Mouse (Mus musculus) mature B cell (primary cell): ENCODE results near the gene Trio.

Experiments used
- in situ Hi-C: fragments of 300-500 bp; cut with MboI; formaldehyde crosslinking; loops from 2 replicates; pipeline ENCODE4 v1.14.3; 2019

The Trio gene

DNA sequence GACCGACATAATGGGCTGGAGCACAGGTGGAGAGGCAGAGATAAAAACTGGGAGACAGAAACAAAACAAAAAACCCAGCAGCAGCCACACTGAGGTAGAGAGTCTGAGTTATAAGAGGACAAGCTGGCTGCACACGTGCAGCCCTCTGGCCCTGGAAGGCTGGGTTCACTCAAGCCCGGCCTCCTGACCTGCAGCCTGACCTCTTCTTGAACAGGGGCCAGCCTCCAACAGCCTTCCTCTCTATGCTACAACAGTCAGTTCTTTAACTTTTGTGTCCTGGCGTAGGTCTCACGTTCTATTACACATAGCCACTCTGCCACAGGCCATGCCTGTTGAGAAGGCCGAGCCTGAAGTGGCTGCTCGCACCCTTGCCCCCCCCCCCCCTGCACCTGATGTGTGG lies 147.8 kb downstream of the Trio start:
- in situ Hi-C loops, result no loop called here

DNA sequence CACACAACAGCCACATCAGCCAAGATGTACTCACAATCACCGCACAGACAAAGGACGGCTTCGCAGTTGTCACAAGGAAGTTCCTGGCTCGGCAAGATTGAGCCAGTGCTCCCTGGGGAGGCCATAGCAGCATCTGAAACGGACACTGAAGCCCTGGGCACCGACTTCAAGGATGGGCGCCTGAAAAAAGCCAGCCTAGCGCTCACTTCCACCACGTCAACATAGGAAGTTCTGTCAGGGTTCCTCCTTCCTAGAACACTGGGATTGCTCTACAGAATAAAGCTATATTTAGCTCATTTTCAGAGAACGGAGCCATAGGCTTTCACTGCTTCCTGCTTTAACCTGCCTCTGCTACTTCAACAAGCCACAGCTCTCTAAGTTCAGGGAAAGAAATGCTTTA lies 149.3 kb downstream of the Trio start:
- in situ Hi-C loops, result no loop called here

DNA sequence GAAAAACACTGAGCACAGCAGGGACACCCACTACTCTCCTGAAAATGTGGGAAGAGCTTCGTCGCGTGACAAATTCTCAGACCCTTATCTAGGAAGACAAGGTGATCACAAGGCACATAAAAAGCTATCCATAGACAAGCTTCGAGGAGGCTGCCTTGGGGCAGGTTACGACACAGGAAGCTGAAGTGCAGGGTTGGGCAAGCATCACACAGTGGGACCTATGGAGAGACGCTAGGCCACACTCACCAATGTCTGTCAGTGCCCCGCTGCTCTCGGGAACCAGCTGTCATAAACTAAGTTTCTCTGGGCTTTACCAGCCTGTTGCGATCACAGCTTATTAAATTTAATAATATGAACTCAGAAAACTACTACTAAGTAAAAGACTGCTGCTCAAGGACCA lies 149.9 kb downstream of the Trio start:
- in situ Hi-C loops, result no loop called here

DNA sequence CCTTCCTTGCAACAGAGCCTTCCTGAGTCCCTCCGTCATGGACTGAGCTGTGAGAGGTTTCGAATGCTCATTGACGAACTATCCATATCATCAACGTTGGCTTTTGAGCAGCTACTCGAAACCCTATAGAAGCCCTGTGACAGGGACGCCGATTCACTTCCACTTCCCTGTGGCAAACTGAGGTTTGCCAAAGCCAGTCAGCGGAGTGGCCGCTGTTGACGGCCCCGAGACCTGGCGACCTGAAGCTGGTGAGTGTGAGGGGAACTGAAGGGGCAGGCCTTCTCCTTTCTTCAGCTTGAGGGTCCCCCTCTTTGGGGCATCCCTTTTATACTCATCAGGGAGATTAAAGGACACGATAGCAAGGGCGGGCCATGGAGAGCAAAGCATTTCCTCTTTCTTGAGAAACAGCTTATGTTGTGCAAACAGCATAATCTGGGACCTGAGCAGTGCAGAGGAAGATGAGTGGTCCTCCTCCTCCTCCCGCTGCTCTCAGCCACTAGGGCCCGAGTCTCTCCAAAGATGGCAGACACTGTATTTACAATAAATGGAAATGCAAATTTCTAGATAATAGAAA lies 151.8 kb downstream of the Trio start:
- in situ Hi-C loops, result loop anchor here (25.0 kb wide), 1 partner anchor 562 kb away; no protein-coding TSS in a partner anchor

DNA sequence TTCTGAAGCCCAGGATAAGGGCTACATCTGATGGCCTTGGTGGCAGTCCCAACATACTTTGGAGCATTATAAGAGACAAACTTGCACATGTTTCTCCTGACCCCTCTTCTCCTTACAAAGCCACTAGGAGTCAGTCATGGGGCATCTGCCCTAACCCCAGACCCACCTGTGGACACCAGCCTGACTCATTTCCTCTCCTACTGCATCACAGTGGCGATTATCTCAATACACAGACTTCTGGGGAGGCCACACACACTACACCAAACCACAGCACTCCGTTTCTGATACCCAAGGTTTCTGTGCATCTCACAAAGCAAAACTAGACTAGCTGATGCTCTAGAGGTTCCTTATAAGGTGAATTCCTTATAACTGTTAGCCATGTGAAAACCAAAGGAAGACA lies 153.4 kb downstream of the Trio start:
- in situ Hi-C loops, result loop anchor here (25.0 kb wide), 1 partner anchor 560 kb away; no protein-coding TSS in a partner anchor

DNA sequence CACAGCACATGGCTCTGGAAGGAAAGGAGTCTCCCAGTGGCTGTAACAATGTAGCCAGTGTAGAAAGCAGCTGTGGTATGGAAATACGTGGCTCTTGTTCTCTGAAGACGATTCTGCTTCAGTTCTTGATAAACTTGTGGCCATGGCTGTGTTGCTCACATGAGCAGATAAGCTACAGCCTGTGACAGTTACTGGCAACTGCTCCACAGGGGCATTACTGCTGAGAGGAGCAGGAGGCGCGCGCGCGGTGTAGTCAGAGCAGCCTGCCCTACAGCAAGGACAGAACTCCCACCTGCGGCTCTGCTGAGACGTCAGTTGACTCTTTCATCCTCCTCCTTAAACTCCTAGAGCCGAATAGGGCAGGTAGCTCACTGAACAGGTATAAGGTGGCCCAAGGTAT lies 153.9 kb downstream of the Trio start:
- in situ Hi-C loops, result loop anchor here (25.0 kb wide), 1 partner anchor 559 kb away; no protein-coding TSS in a partner anchor

DNA sequence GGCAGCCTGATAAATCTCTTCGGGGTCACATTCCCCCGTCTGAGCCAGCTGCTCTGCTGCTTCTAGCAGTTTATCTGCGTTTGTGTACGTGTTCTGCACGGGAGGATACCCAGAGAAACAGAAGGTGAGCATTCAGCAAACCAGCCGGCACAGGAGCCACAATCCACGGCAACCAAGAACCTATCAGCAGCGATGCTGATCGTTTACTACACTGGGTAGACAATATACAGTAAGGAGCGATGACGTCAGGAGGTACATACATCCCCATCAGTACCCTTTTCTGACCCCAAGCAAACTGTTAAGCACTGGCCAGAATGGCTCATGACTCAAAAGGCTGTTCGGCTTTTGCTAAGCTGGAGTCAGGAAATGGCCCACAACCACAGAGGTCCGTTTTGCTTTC lies 154.4 kb downstream of the Trio start:
- in situ Hi-C loops, result loop anchor here (25.0 kb wide), 1 partner anchor 559 kb away; no protein-coding TSS in a partner anchor

DNA sequence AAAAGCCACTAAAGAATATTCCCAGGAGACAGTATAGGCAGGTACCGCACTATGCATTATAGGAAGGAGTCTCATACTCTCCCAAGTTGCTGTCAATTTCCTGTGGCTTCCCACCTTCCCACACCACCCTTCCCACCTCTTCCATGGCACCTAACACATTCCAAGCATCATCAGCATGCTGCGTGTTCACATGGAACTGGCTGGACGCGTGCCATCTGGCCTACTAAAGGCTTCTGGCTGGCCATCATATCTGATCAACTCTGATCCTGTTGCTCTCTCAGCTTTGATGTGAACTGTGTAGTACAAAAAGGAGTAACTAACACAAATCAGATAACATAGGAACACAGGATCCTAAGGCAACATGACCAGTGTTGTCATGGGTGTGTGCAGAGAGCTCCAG lies 156.6 kb downstream of the Trio start:
- in situ Hi-C loops, result loop anchor here (25.0 kb wide), 1 partner anchor 557 kb away; no protein-coding TSS in a partner anchor

DNA sequence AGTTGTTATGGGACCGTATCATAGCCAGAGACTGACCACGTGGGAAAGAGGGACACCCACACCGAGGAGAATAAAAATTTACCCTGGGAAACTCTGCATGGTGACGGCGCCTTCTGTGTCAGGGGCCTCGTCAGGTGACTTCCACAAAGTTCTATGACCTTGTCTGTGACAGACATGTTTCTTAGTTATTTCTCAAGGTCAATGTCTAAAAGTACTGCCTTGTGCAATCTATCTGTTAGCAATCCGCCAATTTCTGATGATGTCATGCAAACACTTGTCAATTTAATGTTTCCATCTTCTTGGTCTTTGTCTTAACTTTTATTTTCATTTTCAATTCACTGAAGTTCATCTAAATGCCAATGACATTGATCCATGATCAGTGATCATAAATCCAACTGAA lies 157.8 kb downstream of the Trio start:
- in situ Hi-C loops, result loop anchor here (25.0 kb wide), 1 partner anchor 556 kb away; no protein-coding TSS in a partner anchor

DNA sequence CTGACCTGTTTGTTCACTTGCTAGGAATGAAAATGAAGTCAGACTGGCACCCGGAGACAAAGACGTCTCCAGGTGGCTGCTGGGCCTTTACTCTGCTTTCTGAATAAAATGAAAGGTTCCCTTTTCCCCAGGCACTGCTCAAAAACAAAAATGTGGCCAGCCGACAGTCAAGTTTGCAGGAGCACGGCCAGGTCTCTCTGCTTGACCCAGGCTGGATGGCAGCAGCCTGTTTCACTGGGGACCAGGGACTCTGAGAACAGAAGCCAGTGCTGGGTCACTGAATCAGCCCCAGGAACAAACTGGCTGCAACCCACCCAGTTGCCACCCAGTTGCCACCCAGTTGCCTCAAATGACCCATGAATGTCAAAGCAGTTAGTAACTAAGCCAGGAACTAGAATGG lies 159.2 kb downstream of the Trio start:
- in situ Hi-C loops, result loop anchor here (25.0 kb wide), 1 partner anchor 554 kb away; no protein-coding TSS in a partner anchor

DNA sequence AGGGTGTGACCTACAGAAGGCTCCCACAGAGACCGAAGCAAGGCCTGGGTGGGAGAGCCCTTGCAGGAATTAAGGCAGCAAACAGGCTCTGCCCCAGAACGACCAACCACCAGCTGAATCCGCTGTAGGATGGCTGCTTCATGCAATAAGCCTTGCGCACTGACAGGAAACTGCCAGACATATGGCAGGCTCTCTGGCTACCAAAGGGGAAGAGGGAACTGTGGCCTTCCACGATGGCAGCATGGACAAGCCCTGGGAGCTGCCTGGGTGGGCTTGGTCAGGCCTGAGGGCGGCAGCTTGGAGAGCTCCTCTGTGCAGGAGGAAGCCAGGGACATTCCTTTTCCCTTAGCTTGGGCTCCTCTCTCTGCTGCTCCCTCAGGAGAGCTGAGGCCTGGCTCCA lies 159.6 kb downstream of the Trio start:
- in situ Hi-C loops, result loop anchor here (25.0 kb wide), 1 partner anchor 554 kb away; no protein-coding TSS in a partner anchor

DNA sequence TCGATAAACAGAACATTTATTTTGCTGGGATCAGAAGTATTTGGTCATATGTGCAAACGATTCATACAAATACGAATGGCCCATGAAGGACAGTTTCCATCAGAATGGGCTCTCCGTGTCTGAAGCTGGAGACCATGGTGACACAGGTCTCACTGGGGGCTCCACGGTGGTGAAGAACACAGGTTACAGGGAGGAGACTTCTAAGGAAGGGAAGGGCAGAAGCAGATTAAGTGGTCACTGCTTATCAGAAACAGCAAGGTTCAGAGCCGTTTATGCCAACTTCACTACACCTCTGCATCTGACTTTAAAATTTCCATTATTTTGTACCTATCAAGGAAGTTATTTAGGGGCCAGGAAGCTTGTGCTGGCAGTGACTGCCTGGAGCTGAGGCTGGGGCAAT lies 161.3 kb downstream of the Trio start:
- in situ Hi-C loops, result loop anchor here (25.0 kb wide), 1 partner anchor 552 kb away; no protein-coding TSS in a partner anchor

DNA sequence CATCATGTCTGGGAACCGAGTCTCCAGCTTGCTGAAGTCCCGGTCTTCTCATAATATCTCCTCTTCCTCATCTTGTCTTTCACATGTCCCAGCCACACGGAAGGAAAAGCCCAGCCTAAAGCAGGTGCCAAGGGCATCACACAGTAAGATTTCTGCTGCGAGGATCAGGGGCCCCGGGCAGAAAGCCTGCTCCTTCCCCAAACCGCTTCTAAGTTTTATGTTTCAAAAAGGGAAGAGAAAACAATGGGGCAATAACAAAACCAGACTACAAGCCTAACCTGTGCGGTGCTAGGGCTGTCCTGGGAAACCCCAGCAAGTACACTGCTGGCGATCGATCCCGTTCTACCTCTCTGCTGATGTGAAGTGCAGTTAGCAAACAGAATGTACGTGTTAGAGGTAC lies 162.7 kb downstream of the Trio start:
- in situ Hi-C loops, result loop anchor here (25.0 kb wide), 1 partner anchor 551 kb away; no protein-coding TSS in a partner anchor

DNA sequence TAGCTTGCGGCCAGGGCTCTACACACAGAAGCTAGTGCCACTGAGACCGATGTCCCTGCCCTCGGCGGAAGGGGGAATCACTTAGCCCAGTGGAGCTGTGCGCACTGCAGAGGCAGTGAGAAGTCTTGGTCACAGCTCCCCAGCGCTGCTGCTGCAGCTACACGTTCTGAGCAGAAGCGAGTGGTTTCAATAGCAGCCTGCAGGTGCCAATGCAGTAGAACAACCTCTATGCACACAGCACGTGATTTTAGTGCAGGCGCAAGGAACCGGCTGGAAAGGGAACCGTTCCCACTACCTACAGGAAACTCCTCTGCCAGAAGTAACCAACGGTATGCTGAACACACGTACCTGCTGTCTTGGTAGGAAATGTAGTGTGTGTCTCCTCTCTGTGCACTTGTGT lies 165.2 kb downstream of the Trio start:
- in situ Hi-C loops, result loop anchor here (25.0 kb wide), 1 partner anchor 548 kb away; no protein-coding TSS in a partner anchor

DNA sequence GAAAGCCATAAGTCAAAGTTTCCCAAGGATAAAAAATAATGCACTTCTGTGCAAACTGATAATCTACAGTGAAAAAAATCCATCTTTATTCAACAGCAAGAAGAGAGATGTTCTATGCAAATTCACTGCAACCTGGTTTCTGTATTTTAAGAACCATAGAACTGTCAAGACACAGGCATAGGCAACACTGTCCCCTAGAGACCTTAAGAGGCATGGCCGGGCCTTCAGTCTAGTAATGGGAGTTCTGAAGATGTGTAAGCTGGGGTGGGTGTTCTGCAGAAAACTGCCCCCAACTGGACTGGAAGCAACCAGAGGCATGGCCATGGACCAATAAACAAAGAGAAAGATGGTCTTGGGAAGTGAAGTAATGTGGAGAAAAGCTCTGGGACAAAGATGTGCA lies 166.1 kb downstream of the Trio start:
- in situ Hi-C loops, result loop anchor here (10.0 to 25.0 kb wide), 3 partner anchors 105 to 547 kb away; no protein-coding TSS in a partner anchor

DNA sequence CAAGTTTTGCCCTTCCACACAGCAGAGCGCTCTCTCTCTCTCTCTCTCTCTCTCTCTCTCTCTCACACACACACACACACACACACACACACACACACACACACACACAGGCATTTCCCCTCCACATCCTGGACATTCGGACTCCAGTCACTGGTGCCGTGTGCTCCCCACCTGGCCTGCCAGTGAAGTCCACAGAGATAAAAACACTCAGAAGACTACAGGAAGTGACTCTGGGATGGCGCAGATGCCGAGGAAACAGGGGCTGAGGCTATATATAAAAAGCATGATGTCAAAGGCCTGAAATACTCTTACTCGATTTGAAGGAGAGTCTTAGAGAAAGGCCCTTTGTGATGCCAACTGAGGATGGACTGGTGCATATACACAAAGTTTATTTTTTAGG lies 166.5 kb downstream of the Trio start:
- in situ Hi-C loops, result loop anchor here (10.0 to 25.0 kb wide), 3 partner anchors 104 to 547 kb away; no protein-coding TSS in a partner anchor

DNA sequence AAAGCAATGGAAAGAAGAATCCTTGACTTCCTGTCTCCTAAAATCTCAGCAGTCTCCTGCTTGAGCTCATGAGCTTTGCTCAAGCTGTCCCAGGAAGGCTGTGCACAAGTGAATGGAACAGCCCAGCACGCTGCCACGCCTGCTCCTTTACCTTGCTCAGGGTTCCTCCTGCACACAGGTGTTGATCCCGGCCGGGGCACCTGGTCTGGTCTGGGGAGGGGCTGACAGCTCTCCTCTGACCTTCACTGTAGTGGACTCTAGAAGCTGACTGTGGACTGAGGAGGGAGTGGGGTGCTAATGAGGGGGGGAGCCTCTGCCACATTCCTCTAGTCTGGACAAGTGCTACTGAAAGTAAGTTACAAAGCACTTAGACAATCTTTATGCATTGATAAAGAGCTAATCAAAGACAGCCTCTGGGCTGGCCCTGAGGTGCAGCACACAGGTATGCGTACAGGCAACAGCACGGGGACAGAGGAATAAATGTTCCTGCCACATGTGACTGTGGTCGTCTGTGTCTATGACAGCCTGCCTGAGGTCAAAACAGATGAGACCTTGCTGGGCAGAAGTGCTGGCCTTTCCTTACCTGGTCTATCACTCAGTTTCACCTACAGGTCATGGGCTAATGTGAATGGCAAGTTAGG lies 167.3 kb downstream of the Trio start:
- in situ Hi-C loops, result loop anchor here (10.0 to 25.0 kb wide), 3 partner anchors 103 to 546 kb away; no protein-coding TSS in a partner anchor

DNA sequence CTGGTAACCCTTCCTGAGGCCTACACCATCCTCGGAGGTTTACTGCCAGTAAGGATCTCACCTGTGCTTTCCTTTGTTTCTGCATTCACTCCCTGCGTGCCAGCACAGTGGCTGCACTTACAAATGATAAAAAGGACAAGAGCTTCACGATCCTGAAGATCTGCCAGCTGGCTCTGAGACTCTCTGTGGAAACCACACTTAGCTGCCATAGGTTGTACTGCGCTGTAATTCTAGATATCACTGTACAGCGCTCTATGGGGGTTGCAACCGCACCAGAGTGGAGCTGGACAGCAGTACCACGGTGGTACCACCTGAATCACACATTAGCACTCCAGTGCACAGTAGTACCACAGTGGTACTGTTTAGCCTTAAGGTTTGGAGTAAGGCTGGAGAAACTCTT lies 168.4 kb downstream of the Trio start:
- in situ Hi-C loops, result loop anchor here (10.0 to 25.0 kb wide), 3 partner anchors 102 to 545 kb away; no protein-coding TSS in a partner anchor

DNA sequence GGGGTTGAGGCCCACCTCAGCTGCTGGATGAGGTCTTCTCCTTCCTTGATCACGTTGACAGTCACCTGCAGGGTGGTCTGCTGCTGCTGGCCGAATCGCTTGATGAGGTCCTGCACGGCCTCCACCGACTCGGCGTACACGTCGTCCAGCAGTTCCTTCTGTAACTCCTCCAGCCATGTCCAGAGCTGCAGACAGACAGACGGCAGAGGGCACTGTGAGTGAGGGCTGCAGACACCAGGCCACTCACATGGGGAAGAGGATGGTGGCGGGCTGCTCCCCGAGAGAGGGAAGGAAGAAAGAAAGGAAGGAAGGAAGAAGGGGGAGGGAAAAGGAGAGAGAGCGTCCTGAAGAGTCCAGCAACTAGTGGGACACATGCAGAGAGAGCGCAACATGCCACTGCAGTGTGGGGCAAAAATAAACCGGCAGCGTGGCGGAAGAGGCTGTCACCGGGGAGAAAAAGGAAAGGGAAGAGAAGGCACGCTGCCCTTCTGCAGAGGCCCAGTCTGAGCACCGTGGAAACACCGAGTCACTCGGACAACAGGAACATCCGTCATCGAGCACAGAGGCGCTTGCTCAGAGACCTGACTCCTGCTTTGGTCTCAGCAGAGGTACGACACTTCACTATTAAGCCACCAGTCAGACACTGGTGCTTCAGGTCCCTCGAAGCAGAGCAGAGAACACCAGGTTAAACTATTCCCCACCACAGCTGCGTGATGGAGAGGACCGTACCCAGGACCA lies 169.4 kb downstream of the Trio start:
- in situ Hi-C loops, result loop anchor here (10.0 to 25.0 kb wide), 3 partner anchors 101 to 544 kb away; no protein-coding TSS in a partner anchor

DNA sequence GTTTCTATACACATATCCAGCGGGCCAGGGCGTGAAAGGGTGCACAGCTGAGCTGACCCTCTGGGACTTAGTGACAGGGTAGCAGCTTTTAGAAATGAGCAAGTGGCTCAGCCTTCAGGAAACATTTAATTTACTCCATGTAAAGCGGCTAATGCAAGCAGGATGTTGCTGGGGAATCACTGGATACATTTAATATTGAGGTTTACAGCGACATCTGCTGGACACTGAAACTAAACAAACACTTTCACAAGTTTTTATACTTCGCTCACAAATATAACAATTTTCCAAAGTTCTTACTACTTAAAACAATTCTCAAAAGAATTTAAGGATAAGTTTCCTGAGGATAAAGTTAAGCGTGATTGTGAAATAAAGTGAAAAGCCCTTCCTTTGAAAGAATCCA lies 174.3 kb downstream of the Trio start:
- in situ Hi-C loops, result loop anchor here (10.0 to 25.0 kb wide), 3 partner anchors 97 to 539 kb away; no protein-coding TSS in a partner anchor

DNA sequence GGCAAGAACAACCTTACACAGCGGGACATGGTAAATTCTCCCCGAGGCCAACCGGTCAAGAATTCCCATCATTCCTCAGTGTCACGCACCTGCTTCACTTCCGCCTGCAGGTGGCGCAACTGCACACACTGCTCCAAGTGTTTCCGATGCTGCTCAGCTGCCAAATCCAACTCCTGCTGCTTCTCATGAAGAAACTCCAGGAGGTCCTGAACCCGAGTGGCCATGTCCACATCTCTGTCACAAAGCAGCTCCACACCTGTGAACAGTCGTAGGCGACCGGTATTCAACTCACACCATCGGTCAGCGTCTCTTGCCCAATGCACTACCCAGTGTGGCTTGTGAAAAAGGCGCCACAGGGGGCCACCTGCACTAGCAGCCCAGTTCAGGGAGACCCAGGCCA lies 174.7 kb downstream of the Trio start:
- in situ Hi-C loops, result loop anchor here (10.0 to 25.0 kb wide), 3 partner anchors 96 to 539 kb away; no protein-coding TSS in a partner anchor

DNA sequence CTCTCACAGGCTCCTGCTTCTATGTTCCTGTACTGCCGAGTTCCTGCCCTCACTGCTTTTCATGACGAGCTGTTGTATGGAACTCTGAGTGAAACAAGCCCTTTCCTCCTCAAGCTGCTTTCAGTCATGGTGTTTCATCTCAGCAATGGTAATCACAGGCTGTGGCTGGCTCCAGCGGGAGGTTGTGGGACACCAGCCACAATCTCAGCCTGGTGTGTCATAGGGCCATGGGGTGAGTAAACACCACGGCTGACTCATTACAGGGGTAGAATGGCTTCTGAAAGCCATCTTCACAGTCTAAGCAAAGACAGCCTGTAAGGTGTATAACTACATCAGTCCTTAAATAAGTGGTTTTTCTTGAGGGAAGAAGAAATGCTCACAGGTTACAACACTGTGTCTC lies 175.7 kb downstream of the Trio start:
- in situ Hi-C loops, result loop anchor here (10.0 to 25.0 kb wide), 3 partner anchors 95 to 538 kb away; no protein-coding TSS in a partner anchor
